Mouse (Mus musculus) gastrocnemius, adult 2 months (tissue): ENCODE results near the gene Xrcc4. TPM values are rescaled to one million over a fixed set of nuclear protein-coding genes. Genes with fewer than 3 reads are reported as not detected.
A peak's percentile ranks its signal among the peaks of the same experiment; 100 is the strongest.

Source experiments
- DNase-seq: peaks from one replicate; pipeline ENCODE4 v3.0.0; 2022
- H3K27ac ChIP-seq: fragments of 200-600 bp; 2 replicates; pipeline ENCODE4 v1.8.1; 2022; ENCODE audit warnings: mild to moderate bottlenecking
- H3K4me3 ChIP-seq: fragments of 200-600 bp; 2 replicates; pipeline ENCODE4 v1.8.1; 2022; ENCODE audit warnings: mild to moderate bottlenecking, moderate library complexity
- CTCF ChIP-seq: fragments of 200-600 bp; IDR thresholded peaks from 2 replicates; pipeline ENCODE4 v1.8.1; 2022; ENCODE audit warnings: antibody characterized with exemption, mild to moderate bottlenecking, moderate library complexity
- intact Hi-C: fragments of 180-260 bp; cut with DNase I; formaldehyde crosslinking; loops from one replicate; pipeline ENCODE4 v1.15.1; 2025
- total RNA-seq, 2 experiments: library from RNA; stranded (reverse); gene quantifications; 2 replicates each; pipeline ENCODE4 v1.2.3; 2021

Gene Xrcc4
- total RNA-seq, 2 experiments from 2014 or later: 8.0 to 8.1 TPM

DNA sequence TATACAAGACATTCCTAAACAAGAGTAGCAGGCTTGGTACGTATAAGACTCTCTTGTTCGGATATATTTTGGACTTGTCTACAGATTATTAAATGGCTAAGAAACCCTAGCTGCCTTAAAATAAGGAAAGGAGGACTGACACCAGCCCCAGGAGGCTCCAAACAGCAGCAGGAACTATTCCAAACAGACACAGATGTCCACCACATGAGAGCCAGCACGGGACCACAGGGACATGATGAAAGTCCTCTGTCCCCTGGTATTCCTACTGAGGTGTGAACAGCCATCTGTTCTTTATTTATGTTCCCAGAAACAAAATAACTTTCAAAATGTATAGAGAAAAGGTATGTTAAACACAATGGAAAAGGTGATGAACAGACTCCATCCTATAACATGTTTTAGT is 58.5 kb downstream of the Xrcc4 start:
- DNase-seq: no peak
- H3K27ac ChIP-seq: no peak overlapping the region
- TF ChIP-seq CTCF: no peak
- intact Hi-C loops: no loop called here
- no peak overlapping the region for H3K4me3 ChIP-seq

DNA sequence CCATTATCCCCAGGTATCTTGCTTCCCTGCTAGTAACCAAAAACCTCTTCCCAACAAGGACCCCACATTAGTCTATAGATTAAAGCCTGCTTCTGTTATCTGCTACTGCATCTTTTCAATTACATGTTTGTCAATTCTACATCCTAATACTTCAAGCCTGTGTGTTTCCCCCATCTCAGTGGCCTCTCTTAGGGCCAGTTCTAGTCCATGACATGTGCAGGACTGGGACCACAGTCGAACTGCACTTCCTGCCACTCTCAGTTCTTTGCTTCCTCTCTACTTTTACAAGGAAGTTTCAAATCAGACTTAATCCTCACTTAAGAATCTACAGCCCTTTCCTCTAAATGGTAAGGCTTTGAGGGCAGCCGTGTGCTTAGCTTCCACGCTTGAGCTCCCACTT is 76.8 kb downstream of the Xrcc4 start:
- TF ChIP-seq CTCF: no peak
- no peak overlapping the region for H3K27ac ChIP-seq
- intact Hi-C loops: no loop called here

DNA sequence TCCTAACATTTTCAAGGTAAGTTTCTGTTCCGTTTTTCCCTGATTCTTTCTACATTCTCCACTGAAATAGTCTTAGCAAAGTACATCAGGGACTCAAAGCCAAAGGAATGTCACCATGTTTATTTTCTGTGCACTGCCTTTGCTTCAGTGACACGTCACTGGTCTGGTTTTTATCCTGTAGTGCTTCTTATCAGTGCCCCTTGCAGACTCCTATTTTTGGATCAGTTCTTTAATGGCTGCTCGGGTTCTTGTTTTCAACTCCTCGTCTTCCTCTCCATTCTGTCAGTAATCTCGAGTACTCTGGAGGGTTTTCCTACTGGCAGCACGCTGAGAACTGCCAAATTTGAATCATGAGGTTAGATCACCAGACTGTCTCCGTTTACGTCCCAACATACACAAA is 77.2 kb downstream of the Xrcc4 start:
- intact Hi-C loops: no loop called here
- no peak for DNase-seq
- no peak for TF ChIP-seq CTCF
- Histone ChIP-seq H3K4me3 (no peak overlapping the region), H3K27ac (no peak overlapping the region)

More for the DNA sequence above, 76.8 kb downstream of the Xrcc4 start:
- no peak overlapping the region for H3K4me3 ChIP-seq
- DNase-seq: no peak

DNA sequence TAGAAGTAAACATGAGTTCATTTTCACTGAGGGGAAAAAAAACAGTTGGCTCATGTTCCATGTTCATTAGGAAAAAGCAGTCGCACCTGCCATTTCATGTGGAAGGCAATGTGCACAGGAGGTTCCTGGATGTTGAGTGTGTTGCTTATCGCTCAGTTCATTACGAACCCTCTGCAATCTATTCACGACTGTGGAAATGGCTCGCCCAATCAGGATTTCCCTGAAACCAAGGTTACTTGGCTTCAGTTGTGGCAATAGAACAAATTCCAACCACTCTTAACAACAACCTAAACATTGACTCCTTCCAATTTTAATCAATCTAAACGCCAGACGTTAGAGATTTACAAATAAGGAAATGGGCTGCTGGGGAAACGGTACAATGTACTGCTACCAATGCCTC is 78.3 kb downstream of the Xrcc4 start:
- DNase-seq: no peak
- Histone ChIP-seq H3K4me3 (no peak overlapping the region), H3K27ac (no peak overlapping the region)
- TF ChIP-seq CTCF: no peak
- intact Hi-C loops: no loop called here

DNA sequence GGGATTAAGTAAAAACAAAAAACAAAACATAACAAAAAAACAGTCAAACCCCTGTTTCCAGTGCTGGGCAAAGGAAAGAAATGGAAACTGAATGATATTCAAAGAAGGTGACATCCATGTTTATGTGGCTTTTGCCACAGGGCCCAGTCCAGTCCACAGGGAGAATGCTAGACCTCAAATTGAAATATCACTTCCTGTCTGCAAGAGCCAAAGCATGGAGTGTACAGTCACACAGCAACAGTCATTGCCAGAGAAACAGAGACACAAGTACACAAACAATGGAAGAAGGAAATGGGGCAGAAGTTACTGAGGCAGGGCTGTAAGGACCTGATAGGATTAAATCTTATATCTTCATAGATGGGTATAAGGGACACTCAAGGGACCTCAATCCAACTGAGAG is 79.6 kb downstream of the Xrcc4 start:
- H3K4me3 ChIP-seq: no peak overlapping the region
- H3K27ac ChIP-seq: no peak overlapping the region
- TF ChIP-seq CTCF: no peak
- DNase-seq: no peak
- intact Hi-C loops: no loop called here

DNA sequence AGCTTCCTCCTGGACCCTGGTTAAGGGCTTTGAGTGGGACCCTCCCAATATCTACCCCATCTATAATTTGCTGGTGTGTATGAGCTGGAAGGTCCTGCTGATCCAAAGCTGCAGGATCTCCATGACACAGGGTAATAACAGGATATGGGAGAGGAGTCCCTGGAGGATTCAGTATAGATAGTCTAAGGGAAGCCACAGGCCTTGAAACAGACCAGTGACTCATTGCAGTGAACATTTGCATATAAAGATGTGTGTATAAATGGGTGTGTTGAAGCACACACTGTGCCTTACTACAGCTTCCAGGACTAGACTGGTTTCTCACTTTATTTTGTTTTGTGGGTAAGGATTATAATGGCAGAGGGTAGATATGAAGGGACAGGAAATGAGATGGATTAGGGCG is 83.8 kb downstream of the Xrcc4 start:
- no peak for TF ChIP-seq CTCF
- Histone ChIP-seq H3K4me3 (no peak overlapping the region), H3K27ac (no peak overlapping the region)
- no peak for DNase-seq
- intact Hi-C loops: no loop called here

DNA sequence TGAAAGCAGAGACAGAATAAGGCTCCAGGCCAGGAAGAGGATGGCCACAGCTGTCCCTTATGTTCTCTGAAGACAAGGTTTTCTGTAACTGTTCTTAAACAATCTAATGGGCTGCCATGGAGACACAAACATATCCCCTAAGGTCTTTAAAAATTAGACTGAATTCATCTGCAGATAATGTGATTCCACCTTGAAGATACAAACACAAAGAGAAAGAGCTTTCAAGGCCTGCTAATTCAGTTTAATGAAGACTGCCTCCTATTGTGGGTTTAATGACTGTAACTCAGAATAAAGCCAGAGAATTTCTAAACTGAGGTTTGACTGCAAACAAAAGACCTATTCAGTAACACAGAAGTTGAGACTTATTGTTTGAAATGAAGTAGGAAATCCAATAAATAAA is 91.9 kb downstream of the Xrcc4 start:
- DNase-seq: no peak
- H3K27ac ChIP-seq: no peak overlapping the region
- TF ChIP-seq CTCF: no peak
- intact Hi-C loops: no loop called here
- H3K4me3 ChIP-seq: no peak overlapping the region

DNA sequence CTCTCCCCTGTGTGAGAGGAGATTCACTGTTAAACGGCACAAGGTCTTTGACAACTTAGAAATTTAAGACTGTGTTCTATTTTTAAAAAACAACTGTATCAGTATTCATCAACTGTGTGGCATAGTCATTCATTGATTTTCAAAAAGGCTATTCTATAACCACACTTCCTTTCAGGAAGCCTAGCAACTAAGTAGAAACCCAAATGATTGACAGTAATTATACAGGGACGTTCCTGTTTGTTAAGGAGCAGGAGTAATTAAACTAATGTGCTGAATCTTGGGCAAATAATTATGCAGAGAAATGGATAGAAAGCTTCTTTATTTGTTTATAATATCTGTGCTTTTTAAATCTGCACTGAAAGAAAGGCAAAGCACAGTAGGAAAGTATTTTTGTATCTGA is 103.3 kb downstream of the Xrcc4 start:
- DNase-seq: no peak
- H3K4me3 ChIP-seq: no peak overlapping the region
- H3K27ac ChIP-seq: no peak overlapping the region
- no peak for TF ChIP-seq CTCF
- intact Hi-C loops: no loop called here

DNA sequence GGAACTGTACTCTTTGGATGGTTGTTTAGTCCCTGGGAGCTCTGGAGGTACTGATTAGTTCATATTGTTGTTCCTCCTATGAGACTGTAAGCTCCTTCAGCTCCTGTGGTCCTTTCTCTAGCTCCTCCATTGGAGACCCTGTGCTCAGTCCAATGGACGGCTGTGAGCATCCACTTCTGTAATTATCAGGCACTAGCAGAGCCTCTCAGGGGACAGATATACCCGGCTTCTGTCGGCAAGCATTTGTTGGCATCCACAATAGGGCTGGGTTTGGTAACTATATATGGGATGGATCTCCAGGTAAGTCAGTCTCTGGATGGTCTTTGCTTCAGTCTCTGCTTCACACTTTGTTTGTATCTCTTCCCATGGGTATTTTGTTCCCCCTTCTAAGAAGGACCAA is 118.5 kb downstream of the Xrcc4 start:
- TF ChIP-seq CTCF: no peak
- no peak overlapping the region for H3K27ac ChIP-seq
- intact Hi-C loops: no loop called here
- no peak for DNase-seq
- H3K4me3 ChIP-seq: no peak overlapping the region

DNA sequence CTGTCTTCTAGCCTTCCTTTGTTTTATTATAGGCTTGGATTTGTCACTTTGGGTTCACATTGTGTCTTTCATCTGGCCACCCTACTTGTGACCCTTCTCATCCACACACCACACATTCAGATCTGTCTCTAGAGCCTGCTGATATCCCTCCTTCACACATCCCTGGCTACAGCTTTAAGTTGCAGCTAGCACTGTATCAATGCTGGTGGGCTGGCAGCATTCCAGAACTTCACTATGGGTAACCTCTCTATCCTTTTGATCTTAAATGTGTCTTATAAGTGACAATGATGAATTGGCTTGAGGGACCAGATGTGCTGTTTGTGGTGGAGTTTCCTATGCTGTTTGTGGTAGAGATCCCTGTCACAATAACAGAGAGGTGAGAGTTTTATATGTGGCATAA is 120.7 kb downstream of the Xrcc4 start:
- intact Hi-C loops: no loop called here
- no peak for DNase-seq

DNA sequence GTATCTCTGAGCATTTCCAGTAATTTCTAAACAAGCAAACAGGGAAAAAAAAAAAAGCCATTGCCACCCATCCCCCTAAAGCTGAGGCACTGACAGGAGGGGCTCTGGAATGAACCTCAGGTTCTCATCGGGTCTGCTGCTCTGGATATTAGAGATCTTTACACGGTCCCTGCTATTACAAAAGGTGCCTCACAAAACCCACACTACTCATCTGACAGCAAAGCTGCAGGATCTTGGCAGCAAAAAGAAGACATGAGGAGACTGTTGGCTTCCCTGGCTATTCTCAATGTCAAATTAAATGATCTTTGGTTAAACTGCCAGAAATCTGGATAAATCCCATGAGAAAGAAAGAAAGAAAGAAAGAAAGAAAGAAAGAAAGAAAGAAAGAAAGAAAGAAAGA is 145.1 kb downstream of the Xrcc4 start:
- TF ChIP-seq CTCF: no peak
- H3K27ac ChIP-seq: no peak overlapping the region
- no peak overlapping the region for H3K4me3 ChIP-seq
- intact Hi-C loops: no loop called here
- DNase-seq: no peak

More for the DNA sequence above, 120.7 kb downstream of the Xrcc4 start:
- no peak overlapping the region for H3K27ac ChIP-seq
- H3K4me3 ChIP-seq: no peak overlapping the region
- TF ChIP-seq CTCF: no peak

DNA sequence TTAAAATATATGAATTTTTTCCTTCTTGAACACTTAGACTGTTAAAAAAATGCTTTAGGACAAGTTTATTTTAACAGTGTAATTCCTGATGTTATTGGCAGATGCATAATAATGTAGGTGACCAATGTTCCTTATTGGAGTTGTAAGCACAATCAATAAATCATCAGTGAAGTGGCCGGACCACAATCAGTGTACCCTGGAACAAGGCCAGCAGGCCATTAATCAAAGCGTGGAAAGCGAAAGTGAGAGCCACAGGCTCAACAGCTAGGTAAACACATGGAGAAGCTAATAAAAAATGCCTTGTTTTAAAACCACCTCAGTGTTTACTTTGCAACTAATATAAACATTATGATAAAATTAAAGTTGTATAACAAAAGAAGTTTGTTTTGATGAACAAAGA is 159.9 kb downstream of the Xrcc4 start:
- Histone ChIP-seq H3K27ac (0 out of 2 replicates have a peak overlapping the region, but pooled peaks have one; percentile 12), H3K4me3 (peak overlapping the region; percentile 63)
- peak; percentile 49 for DNase-seq
- TF ChIP-seq CTCF: no peak
- intact Hi-C loops: no loop called here

DNA sequence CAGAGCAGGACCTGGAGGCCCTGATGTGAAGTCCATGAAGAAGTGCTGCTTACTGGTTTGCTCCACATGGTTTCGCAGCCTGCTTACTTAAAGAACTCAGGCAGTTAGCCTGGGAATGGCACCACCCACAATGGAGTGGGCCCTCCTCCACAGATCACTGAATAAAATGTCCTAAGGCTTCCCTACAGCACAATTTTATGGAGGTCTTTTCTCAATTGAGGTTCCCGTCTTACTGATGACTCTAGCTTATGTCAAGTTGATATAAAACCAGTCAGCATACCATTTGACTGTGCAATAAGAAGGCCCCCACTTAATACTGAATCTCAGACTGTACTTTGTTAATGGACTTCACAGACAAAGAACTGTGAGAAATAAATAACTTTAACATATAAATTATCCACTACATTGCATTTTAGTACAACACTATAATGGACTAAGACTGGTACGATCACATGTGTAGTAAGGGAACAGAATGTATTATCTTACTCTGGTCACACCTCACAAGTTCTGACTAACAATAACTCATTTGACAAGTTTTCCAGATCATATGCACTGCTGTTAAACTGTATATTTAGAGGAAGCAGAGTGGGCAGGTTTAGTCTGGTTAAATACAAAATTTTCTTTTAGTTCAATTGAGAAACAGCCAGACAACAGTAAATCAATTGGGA is 170.5 kb downstream of the Xrcc4 start:
- no peak for DNase-seq
- Histone ChIP-seq H3K4me3 (no peak overlapping the region), H3K27ac (no peak overlapping the region)
- no peak for TF ChIP-seq CTCF
- intact Hi-C loops: no loop called here

DNA sequence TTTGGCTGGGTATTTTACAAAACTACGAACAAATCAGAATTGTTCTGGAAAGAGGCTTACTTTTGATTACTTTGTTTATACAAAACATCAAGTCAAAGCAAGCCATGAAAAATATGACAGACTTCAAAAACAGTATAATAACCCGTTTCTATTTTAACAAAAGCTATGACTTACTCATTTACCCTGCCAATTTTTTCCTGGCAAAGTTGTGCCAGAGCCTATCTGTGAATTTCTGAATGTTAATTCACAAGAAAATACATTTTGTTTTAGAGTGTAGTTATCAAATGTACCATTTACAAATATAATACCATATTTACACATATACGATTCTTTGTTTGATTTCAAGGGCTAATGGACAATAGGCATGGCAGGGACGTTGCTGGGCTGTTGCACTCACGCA is 175.1 kb downstream of the Xrcc4 start:
- DNase-seq: no peak
- Histone ChIP-seq H3K4me3 (peak overlapping the region; percentile 53), H3K27ac (peak overlapping the region; percentile 68; the same call in 1 of the 2 replicates)
- intact Hi-C loops: no loop called here
- TF ChIP-seq CTCF: no peak
